Mouse (Mus musculus): ENCODE measurements at regions not wholly inside any gene's neighbourhood (a gene's known extent, or its start where the extent isn't known, plus 50 kb on each side); places are given as distances from the start of the nearest gene placed in this dataset.

GRCm38 (mm10) chr5:69040045-69040444 is 301.4 kb downstream of the Kctd8 start:
- Histone ChIP-seq H3K27ac (no peak overlapping the region), H3K36me3 (replicated peaks) (no peaks in the 10 kb centered on the region), H3K27me3 (no peaks in the 10 kb centered on the region), H3K4me1 (no peaks in the 10 kb centered on the region), H3K9ac (no peak overlapping the region), H3K9me3 (no peaks in the 10 kb centered on the region), H3K4me2 (no peak overlapping the region), H3K4me3 (replicated peaks) (no peak overlapping the region)
- ATAC-seq (ENCODE audit: low FRiP score): peak; percentile 57; the same call in 1 of the 2 replicates
- 14% methylated on average over 4 of the region's 4 CpGs for WGBS

DNA sequence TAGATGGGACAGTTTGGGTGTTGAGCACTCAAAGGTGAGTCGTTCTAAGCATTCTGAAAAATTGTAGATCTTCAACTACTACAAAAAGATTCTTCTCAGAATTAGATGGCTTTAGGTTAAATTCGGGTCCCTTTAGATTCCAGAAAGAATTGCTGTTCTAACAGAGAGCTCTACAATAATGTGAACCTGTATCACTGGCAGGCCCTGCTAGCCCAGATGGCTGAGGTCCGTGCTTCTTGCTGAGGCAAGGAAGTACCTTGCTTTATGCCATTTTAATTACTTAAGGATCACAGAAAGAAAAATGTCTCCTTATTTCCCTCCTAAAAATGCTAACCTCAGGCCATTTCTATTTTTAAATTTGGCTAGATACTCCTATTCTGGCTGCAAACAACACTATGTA is 322.1 kb downstream of the Kctd8 start:
- H3K9me3 ChIP-seq: no peaks in the 10 kb centered on the region
- no peaks in the 10 kb centered on the region for H3K27me3 ChIP-seq
- H3K36me3 ChIP-seq (replicated peaks): no peaks in the 10 kb centered on the region
- H3K4me3 ChIP-seq (replicated peaks): no peak overlapping the region
- H3K27ac ChIP-seq: no peak overlapping the region
- H3K4me1 ChIP-seq: no peaks in the 10 kb centered on the region
- no peak overlapping the region for H3K4me2 ChIP-seq
- no peak for ATAC-seq (ENCODE audit: low FRiP score)
- no peak overlapping the region for H3K9ac ChIP-seq
- 88% methylated on average over 3 of the region's 3 CpGs for WGBS

GRCm38 (mm10) chr5:68986164-68986563 is 355.3 kb downstream of the Kctd8 start:
- Histone ChIP-seq H3K9me3 (no peaks in the 10 kb centered on the region), H3K4me2 (no peak overlapping the region), H3K4me3 (replicated peaks) (no peak overlapping the region), H3K4me1 (no peaks in the 10 kb centered on the region), H3K9ac (no peak overlapping the region), H3K27ac (no peak overlapping the region), H3K36me3 (replicated peaks) (no peaks in the 10 kb centered on the region), H3K27me3 (no peaks in the 10 kb centered on the region)
- WGBS: 73% methylated on average over 4 of the region's 4 CpGs
- no peak for ATAC-seq (ENCODE audit: low FRiP score)

DNA sequence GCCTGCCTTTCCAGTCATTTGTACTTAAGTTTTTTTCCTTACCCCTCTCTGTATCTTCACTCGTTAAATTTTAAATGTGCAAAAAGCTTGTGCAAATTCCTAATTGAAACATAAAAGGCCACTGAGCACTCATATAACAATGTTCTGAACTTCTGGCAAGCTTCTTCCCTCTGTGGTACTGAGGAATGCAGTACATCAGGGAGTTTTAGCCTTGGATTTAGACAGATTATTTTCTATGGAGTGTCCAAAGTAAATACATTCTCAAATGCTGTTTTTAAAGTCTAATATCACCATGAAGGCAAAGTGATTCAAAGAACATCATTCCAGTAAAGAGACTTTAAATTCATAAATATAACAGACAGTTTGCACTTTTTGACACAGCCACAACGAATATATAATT is 386.8 kb downstream of the Kctd8 start:
- no peaks in the 10 kb centered on the region for H3K36me3 ChIP-seq (replicated peaks)
- no peaks in the 10 kb centered on the region for H3K4me1 ChIP-seq
- no peaks in the 10 kb centered on the region for H3K27me3 ChIP-seq
- no peak overlapping the region for H3K4me2 ChIP-seq
- ATAC-seq (ENCODE audit: low FRiP score): no peak
- no peak overlapping the region for H3K4me3 ChIP-seq (replicated peaks)
- H3K9ac ChIP-seq: no peak overlapping the region
- WGBS: 75% methylated on average over 2 of the region's 2 CpGs
- no peak overlapping the region for H3K27ac ChIP-seq
- no peaks in the 10 kb centered on the region for H3K9me3 ChIP-seq

Data from forebrain, embryonic 12.5 days (tissue).